Mouse (Mus musculus) heart, adult 2 months (tissue): Measurements from ENCODE around the gene Tmem215.

Source experiments
- CTCF ChIP-seq: fragments of 200-600 bp; IDR thresholded peaks from 2 replicates; pipeline ENCODE4 v1.8.1; 2022; ENCODE audit warnings: antibody characterized with exemption, mild to moderate bottlenecking, moderate library complexity
- EP300 ChIP-seq: fragments of 200-500 bp; IDR thresholded peaks from 2 replicates; pipeline ENCODE4 v1.6.1; 2011; ENCODE audit warnings: low read depth, low read length, control low read depth; ENCODE audit not compliant: insufficient read depth
- POLR2A ChIP-seq: fragments of 200-500 bp; IDR thresholded peaks from 2 replicates; pipeline ENCODE4 v1.6.1; 2011; ENCODE audit warnings: mild to moderate bottlenecking, low read depth, low read length, control low read depth; ENCODE audit not compliant: insufficient read depth

GRCm38 (mm10) chr4:40477963-40478362, 6.0 kb downstream of the Tmem215 start:
- no peak for TF ChIP-seq CTCF
- TF ChIP-seq POLR2A, result no peak
- no peak for TF ChIP-seq EP300
